Mouse (Mus musculus): ENCODE measurements around the gene Gm973. TPM values are rescaled to one million over a fixed set of nuclear protein-coding genes. Genes with fewer than 3 reads are reported as not detected.

Gm973 gene
- polyA plus RNA-seq, 1 experiment from 2014 or later = 2.8 TPM

DNA sequence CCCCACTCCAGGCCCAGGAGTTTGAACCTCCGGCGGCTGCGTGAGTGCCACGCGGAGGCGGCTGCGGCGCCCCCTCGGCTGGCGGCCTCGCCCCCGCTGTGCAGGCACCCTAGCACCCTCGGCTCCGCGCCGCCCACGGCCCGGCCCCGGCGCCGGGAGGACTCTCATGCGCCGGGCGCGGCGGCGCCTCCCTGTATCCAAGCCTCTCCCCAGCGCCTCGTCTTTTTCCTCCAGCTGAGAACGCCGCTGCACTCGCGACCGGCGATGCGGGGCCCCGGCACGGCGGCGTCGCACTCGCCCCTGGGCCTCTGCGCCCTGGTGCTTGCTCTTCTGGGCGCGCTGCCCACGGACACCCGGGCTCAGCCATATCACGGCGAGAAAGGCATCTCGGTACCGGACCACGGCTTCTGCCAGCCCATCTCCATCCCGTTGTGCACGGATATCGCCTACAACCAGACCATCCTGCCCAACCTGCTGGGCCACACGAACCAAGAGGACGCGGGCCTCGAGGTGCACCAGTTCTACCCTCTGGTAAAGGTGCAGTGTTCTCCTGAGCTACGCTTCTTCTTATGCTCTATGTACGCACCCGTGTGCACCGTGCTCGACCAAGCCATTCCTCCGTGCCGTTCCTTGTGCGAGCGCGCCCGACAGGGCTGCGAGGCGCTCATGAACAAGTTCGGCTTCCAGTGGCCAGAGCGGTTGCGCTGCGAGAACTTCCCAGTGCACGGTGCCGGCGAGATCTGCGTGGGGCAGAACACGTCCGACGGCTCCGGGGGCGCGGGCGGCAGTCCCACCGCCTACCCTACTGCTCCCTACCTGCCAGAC, 33.2 kb upstream of the Gm973 start:
- Histone ChIP-seq H3K27me3 (no peaks in the 10 kb centered on the region), H3K36me3 (peaks cover 7% of the 10 kb centered on the region), H3K9me3 (no peaks in the 10 kb centered on the region), H3K4me2 (peak overlapping the region; percentile 99), H3K4me1 (peaks cover 56% of the 10 kb centered on the region), H3K4me3 (peak overlapping the region; percentile 93), H3K27ac (peak overlapping the region; percentile 99), H3K9ac (peak overlapping the region; percentile 95)
- under 1% methylated on average over 88 of the region's 88 CpGs for WGBS
- ATAC-seq (ENCODE audit: insufficient number of reproducible peaks, insufficient read depth, low FRiP score, low TSS enrichment, low read depth) = 0 out of 2 replicates have a peak, but pooled peaks have one; percentile 1

DNA sequence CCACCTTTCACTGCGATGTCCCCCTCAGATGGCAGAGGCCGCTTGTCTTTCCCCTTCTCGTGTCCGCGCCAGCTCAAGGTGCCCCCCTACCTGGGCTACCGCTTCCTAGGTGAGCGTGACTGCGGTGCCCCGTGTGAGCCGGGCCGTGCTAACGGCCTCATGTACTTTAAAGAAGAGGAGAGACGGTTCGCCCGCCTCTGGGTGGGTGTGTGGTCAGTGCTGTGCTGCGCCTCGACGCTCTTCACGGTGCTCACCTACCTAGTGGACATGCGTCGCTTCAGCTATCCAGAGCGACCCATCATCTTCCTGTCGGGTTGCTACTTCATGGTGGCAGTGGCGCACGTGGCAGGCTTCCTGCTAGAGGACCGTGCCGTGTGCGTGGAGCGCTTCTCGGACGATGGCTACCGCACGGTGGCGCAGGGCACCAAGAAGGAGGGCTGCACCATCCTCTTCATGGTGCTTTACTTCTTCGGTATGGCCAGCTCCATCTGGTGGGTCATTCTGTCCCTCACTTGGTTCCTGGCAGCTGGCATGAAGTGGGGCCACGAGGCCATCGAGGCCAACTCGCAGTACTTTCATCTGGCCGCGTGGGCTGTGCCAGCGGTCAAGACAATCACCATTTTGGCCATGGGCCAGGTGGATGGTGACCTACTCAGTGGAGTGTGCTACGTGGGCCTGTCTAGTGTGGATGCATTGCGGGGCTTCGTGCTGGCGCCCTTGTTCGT, 32.4 kb upstream of the Gm973 start:
- no peaks in the 10 kb centered on the region for H3K27me3 ChIP-seq
- peaks cover 7% of the 10 kb centered on the region for H3K36me3 ChIP-seq
- H3K27ac ChIP-seq = peak overlapping the region; percentile 99
- WGBS = under 1% methylated on average over 46 of the region's 46 CpGs
- H3K4me3 ChIP-seq = peak overlapping the region; percentile 93
- H3K4me2 ChIP-seq = peak overlapping the region; percentile 99
- ATAC-seq (ENCODE audit: insufficient number of reproducible peaks, insufficient read depth, low FRiP score, low TSS enrichment, low read depth) = no peak
- no peaks in the 10 kb centered on the region for H3K9me3 ChIP-seq
- peaks cover 63% of the 10 kb centered on the region for H3K4me1 ChIP-seq
- peak overlapping the region; percentile 95 for H3K9ac ChIP-seq

DNA sequence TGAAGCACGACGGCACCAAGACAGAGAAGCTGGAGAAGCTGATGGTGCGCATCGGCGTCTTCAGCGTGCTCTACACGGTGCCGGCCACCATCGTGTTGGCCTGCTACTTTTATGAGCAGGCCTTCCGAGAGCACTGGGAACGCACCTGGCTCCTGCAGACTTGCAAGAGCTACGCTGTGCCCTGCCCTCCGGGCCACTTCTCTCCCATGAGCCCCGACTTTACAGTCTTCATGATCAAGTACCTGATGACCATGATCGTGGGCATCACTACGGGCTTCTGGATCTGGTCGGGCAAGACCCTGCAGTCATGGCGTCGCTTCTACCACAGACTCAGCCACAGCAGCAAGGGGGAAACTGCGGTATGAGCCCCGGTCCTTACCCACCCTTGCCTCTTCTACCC, 31.8 kb upstream of the Gm973 start:
- H3K9ac ChIP-seq = peak overlapping the region; percentile 95
- H3K27ac ChIP-seq = peak overlapping the region; percentile 99
- H3K4me2 ChIP-seq = peak overlapping the region; percentile 99
- peak overlapping the region; percentile 93 for H3K4me3 ChIP-seq
- WGBS = 3% methylated on average over 21 of the region's 21 CpGs
- no peaks in the 10 kb centered on the region for H3K9me3 ChIP-seq
- no peaks in the 10 kb centered on the region for H3K27me3 ChIP-seq
- peaks cover 70% of the 10 kb centered on the region for H3K4me1 ChIP-seq
- no peak for ATAC-seq (ENCODE audit: insufficient number of reproducible peaks, insufficient read depth, low FRiP score, low TSS enrichment, low read depth)
- peaks cover 7% of the 10 kb centered on the region for H3K36me3 ChIP-seq

DNA sequence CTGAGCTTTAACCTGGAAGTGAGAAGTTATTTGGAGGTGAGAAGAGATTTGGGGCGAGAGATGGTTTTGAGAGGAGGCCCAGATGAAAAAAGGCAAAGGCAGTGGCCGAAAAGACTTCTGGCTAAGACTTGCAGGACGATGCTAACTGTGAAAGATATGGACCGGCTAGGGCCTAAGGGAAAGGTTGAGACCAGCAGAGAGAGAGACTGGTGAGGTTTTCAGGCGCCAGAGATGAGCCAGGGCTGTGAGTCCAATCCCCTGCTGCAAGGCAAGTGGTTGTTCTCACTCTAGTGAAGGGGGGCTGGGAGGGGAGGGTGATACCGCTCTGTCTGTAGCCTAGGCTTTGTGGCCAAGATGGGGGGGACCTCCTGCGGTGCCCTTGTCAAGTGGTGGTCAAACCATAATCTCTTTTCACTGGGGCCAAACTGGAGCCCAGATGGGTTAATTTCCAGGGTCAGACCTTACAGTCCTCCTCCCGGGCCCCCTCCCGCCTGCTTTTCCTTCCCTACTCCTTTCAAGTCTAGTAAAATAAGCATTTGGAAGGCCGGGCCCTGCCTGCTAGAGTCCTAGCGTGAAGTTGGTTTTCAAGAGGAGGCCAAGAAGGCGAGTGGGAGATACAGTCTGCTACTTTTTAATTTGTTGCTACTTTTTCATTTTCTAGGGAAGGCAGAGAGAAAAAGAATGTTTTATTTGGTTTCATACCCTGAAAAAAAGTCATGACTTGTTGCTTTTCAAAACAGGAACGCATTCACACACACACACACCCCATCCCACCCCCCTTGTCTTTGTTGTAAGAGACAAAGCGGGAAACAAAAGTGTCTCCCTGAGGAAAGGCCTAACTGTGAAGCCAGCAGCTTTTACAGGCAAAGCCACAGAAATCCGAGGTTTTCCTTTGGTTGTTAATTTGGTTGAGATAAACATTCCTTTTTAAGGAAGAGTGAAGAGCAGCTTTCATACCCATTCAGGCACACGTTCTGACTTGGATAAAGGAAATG, 31.0 kb upstream of the Gm973 start:
- WGBS = 1% methylated on average over 16 of the region's 16 CpGs
- Histone ChIP-seq H3K9me3 (no peaks in the 10 kb centered on the region), H3K27ac (peak overlapping the region; percentile 99), H3K36me3 (peaks cover 9% of the 10 kb centered on the region), H3K4me1 (peaks cover 68% of the 10 kb centered on the region), H3K4me2 (peak overlapping the region; percentile 99), H3K27me3 (no peaks in the 10 kb centered on the region), H3K9ac (peak overlapping the region; percentile 95), H3K4me3 (peak overlapping the region; percentile 93)
- no peak for ATAC-seq (ENCODE audit: insufficient number of reproducible peaks, insufficient read depth, low FRiP score, low TSS enrichment, low read depth)

DNA sequence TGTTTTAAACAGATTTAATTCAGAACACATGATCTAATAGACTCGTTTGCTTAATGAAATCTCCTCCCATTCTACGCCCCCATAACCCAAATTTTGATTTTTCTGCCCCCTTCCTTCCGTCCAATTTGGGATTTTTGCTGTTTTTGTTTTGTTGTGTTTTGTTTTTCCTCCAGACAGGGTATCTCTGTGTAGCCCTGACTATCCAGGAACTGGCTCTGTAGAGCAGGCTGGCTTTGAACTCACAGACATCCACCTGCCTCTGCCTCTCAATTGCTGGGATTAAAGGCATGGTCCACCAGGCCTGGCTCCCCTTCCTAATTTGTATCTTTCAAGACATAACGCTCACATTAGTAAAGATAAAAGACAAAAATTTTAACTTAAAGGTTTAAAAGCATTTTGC, 30.3 kb upstream of the Gm973 start:
- WGBS = 20% methylated on average over 4 of the region's 4 CpGs
- H3K4me1 ChIP-seq = peaks cover 61% of the 10 kb centered on the region

DNA sequence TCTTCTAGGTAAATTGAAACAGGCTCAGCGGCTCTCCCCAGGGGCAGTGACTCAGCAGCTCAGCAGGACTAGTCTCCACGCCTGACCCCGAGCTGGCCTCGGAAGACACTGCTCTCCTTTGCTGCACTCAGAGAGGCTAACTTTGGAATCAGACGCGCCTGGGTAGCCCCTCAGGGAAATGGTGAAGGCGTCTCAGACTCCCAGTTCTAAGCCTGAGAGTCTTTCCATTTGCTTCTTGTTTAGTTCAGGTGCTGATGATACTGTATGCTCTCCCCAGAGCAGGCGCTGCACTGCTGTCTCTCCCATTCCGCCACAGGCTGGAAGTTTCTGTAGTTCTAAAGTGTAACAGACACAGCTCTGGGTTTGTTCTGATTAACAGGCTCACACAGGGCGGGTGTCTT, 28.4 kb upstream of the Gm973 start:
- 3% methylated on average over 10 of the region's 10 CpGs for WGBS
- no peaks in the 10 kb centered on the region for H3K9me3 ChIP-seq
- peak overlapping the region; percentile 34 for H3K4me3 ChIP-seq
- H3K4me2 ChIP-seq = peak overlapping the region; percentile 99
- peaks cover 18% of the 10 kb centered on the region for H3K36me3 ChIP-seq
- peaks cover 75% of the 10 kb centered on the region for H3K4me1 ChIP-seq
- ATAC-seq (ENCODE audit: insufficient number of reproducible peaks, insufficient read depth, low FRiP score, low TSS enrichment, low read depth) = no peak
- H3K27me3 ChIP-seq = no peaks in the 10 kb centered on the region
- peak overlapping the region; percentile 61 for H3K9ac ChIP-seq
- peak overlapping the region; percentile 75 for H3K27ac ChIP-seq

More for the DNA sequence above, 30.3 kb upstream of the Gm973 start:
- Histone ChIP-seq H3K9ac (peak overlapping the region; percentile 95), H3K36me3 (peaks cover 15% of the 10 kb centered on the region), H3K27me3 (no peaks in the 10 kb centered on the region), H3K27ac (peak overlapping the region; percentile 99; the same call in 1 of the 2 replicates), H3K4me2 (peak overlapping the region; percentile 99), H3K4me3 (peak overlapping the region; percentile 93), H3K9me3 (no peaks in the 10 kb centered on the region)
- no peak for ATAC-seq (ENCODE audit: insufficient number of reproducible peaks, insufficient read depth, low FRiP score, low TSS enrichment, low read depth)

DNA sequence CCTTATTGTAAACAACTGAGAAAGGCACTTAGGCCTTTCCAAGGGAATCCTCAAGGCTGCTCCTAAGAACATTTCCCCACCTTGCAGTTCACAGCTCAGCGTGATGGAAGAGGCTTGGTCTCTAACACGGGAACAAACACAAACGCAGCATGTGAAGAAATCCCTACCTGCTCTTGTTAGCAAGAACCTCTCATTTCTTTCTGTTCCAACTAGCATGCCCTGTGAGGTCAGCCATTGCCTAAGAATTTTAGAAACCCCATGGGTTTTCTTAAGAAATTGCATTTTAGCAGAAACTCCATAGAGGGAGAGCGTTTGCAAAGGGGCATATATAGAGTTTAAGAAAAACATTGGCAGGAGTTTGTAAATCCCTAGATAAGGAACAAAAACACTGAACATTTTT, 27.6 kb upstream of the Gm973 start:
- Histone ChIP-seq H3K4me3 (no peak overlapping the region), H3K9me3 (no peaks in the 10 kb centered on the region), H3K4me2 (peak overlapping the region; percentile 99), H3K4me1 (peaks cover 80% of the 10 kb centered on the region), H3K27ac (peak overlapping the region; percentile 40; the same call in 1 of the 2 replicates), H3K9ac (no peak overlapping the region), H3K27me3 (no peaks in the 10 kb centered on the region), H3K36me3 (peaks cover 18% of the 10 kb centered on the region)
- WGBS = 54% methylated on average over 4 of the region's 4 CpGs
- ATAC-seq (ENCODE audit: insufficient number of reproducible peaks, insufficient read depth, low FRiP score, low TSS enrichment, low read depth) = no peak

DNA sequence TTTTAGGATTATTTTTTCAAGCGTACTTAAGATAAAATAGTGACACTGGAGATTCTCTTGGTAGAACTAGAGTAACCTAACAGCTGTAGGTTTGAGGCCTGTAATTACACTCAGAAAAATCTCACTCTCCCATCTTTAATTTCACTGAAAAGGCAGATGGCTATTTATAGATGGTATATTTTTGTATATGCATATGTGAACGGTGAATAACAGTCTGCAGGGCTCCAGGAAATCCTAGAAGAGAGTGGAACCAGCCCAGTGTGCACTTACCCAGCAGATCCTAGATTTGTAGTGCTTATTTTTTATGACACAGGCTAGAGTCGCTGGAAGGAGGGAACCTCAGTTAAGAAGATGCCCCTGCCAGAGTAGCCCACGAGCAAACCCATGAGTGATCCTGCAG, 27.1 kb upstream of the Gm973 start:
- peak overlapping the region; percentile 55 for H3K27ac ChIP-seq
- H3K9me3 ChIP-seq = no peaks in the 10 kb centered on the region
- H3K36me3 ChIP-seq = peaks cover 18% of the 10 kb centered on the region
- H3K4me2 ChIP-seq = peak overlapping the region; percentile 99; the same call in 1 of the 2 replicates
- peaks cover 79% of the 10 kb centered on the region for H3K4me1 ChIP-seq
- H3K27me3 ChIP-seq = no peaks in the 10 kb centered on the region
- no peak overlapping the region for H3K4me3 ChIP-seq
- 0 out of 2 replicates have a peak overlapping the region, but pooled peaks have one; percentile 17 for H3K9ac ChIP-seq
- no peak for ATAC-seq (ENCODE audit: insufficient number of reproducible peaks, insufficient read depth, low FRiP score, low TSS enrichment, low read depth)
- WGBS = 42% methylated on average over 4 of the region's 4 CpGs

DNA sequence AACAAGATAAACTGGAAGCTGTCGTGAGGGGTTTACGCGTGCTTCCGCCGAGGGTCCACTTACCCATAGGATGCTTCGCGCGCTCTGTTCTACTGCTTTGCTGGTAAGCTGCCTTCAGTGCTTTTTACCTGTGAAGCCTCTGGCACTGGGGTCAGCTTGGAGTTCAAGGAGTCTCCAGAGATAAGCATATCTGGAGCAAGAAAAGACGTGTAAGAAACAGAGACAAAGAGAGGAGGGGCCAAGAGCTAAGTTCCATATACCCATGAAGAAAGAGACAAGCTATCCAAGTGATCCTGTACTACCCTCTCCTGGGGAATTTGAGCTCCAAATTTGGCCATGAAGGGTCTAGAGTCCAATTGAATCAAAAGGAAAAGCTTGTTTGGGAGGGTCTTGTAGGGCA, 24.5 kb upstream of the Gm973 start:
- H3K4me2 ChIP-seq = no peak overlapping the region
- no peak for ATAC-seq (ENCODE audit: insufficient number of reproducible peaks, insufficient read depth, low FRiP score, low TSS enrichment, low read depth)
- peaks cover 12% of the 10 kb centered on the region; the same call in 1 of the 2 replicates for H3K36me3 ChIP-seq
- no peak overlapping the region for H3K9ac ChIP-seq
- no peaks in the 10 kb centered on the region for H3K9me3 ChIP-seq
- H3K4me3 ChIP-seq = no peak overlapping the region
- H3K4me1 ChIP-seq = peaks cover 56% of the 10 kb centered on the region
- WGBS = 78% methylated on average over 9 of the region's 9 CpGs
- no peak overlapping the region for H3K27ac ChIP-seq
- no peaks in the 10 kb centered on the region for H3K27me3 ChIP-seq

DNA sequence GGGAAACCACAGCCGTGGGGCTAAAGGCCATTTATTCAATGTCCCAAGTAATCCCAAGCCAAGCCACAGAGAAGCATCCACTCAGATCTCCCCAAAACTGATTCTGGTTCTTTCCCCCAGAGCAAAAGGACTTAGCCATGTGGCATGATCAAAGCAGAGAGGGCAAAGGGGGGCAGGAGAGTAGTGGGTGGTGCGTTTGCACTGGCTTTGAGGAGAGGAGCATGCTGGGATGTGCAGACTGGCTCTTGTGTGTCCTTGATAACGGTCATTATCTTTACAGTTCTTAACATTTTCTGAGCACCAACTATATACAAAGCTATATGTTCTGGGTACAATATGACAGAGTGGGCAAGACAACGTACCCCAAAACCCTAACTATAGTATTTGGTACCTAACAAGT, 23.6 kb upstream of the Gm973 start:
- WGBS = 38% methylated on average over 4 of the region's 4 CpGs
- Histone ChIP-seq H3K36me3 (peaks cover 12% of the 10 kb centered on the region; the same call in 1 of the 2 replicates), H3K9me3 (no peaks in the 10 kb centered on the region), H3K4me1 (peaks cover 50% of the 10 kb centered on the region), H3K4me2 (no peak overlapping the region), H3K27me3 (no peaks in the 10 kb centered on the region), H3K9ac (no peak overlapping the region), H3K27ac (peak overlapping the region; percentile 62; the same call in 1 of the 2 replicates), H3K4me3 (no peak overlapping the region)
- ATAC-seq (ENCODE audit: insufficient number of reproducible peaks, insufficient read depth, low FRiP score, low TSS enrichment, low read depth) = no peak

DNA sequence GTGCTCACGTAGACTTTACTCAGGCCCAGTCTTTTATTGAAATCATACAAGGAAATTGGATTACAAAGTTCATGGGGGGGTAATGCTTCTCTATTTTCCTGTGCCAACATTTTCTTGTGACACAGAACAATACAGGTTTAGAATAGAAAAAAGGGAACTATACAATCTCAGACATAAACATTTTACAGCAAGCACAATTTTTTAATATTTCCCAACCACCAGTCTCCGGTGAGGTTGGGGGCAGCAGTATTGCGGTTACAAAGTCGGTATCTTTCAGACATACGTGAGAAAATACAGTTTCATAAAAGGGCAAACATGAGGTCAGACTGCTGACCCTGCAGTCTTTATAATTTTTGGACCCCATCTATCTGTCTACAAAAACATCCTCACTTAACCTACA, 20.1 kb upstream of the Gm973 start:
- no peak overlapping the region for H3K4me2 ChIP-seq
- no peak for ATAC-seq (ENCODE audit: insufficient number of reproducible peaks, insufficient read depth, low FRiP score, low TSS enrichment, low read depth)
- H3K9ac ChIP-seq = no peak overlapping the region
- H3K27me3 ChIP-seq = no peaks in the 10 kb centered on the region
- H3K9me3 ChIP-seq = no peaks in the 10 kb centered on the region
- 0 out of 2 replicates have a peak, but pooled peaks cover 2% of the 10 kb centered on the region for H3K36me3 ChIP-seq
- H3K4me3 ChIP-seq = no peak overlapping the region
- peaks cover 27% of the 10 kb centered on the region for H3K4me1 ChIP-seq
- WGBS = 87% methylated on average over 5 of the region's 5 CpGs
- no peak overlapping the region for H3K27ac ChIP-seq

Measured in embryonic facial prominence, embryonic 13.5 days (tissue).